Mouse (Mus musculus) MEL (cell line): Measurements from ENCODE around the gene Slc5a10. TPM values are rescaled to one million over a fixed set of nuclear protein-coding genes. Genes with fewer than 3 reads are reported as not detected.

Source experiments
- DNase-seq: peaks from one replicate; pipeline ENCODE4 v3.0.0; 2011; ENCODE audit warnings: low read depth, low spot score
- H3K27ac ChIP-seq: 2 replicates; pipeline ENCODE4 v1.5.1; 2012; ENCODE audit warnings: low read depth, mild to moderate bottlenecking, control low read depth, low read length, moderate library complexity; ENCODE audit not compliant: control insufficient read depth
- H3K27me3 ChIP-seq, 2 experiments: fragments of 150-350 bp in 1 of 2; sonication (generic) in 1 of 2; 2 replicates each; pipeline ENCODE4 v1.6.1; 2012; ENCODE audit warnings: low read length in 2 of 2, mild to moderate bottlenecking in 2 of 2, improper control_type of control experiment in 1 of 2, moderate library complexity in 1 of 2; ENCODE audit not compliant: insufficient read depth in 2 of 2, control insufficient read depth in 1 of 2
- H3K36me3 ChIP-seq, 2 experiments: 2 replicates each; pipeline ENCODE4 v1.6.1; 2012 to 2014; ENCODE audit warnings: low read length in 2 of 2, improper control_type of control experiment in 1 of 2, inconsistent platforms in 1 of 2, mild to moderate bottlenecking in 1 of 2; ENCODE audit not compliant: insufficient read depth in 2 of 2, control insufficient read depth in 1 of 2
- H3K4me1 ChIP-seq, 2 experiments: fragments of 150-350 bp in 1 of 2; sonication (generic) in 1 of 2; 2 replicates each; pipeline ENCODE4 v1.6.1; 2012; ENCODE audit warnings: low read length in 2 of 2, improper control_type of control experiment in 1 of 2, mild to moderate bottlenecking in 1 of 2; ENCODE audit not compliant: insufficient read depth in 2 of 2, control insufficient read depth in 1 of 2
- H3K4me3 ChIP-seq, 2 experiments: fragments of 150-350 bp in 1 of 2; sonication (generic) in 1 of 2; 2 replicates each; pipeline ENCODE4 v1.5.1; 2012; ENCODE audit warnings: low read depth in 2 of 2, low read length in 2 of 2, mild to moderate bottlenecking in 2 of 2, moderate library complexity in 2 of 2, control low read depth in 1 of 2, improper control_type of control experiment in 1 of 2; ENCODE audit not compliant: control insufficient read depth in 1 of 2, insufficient read depth in 1 of 2
- H3K79me2 ChIP-seq: 2 replicates; pipeline ENCODE4 v1.6.1; 2012; ENCODE audit warnings: mild to moderate bottlenecking, low read length, moderate library complexity; ENCODE audit not compliant: control insufficient read depth, poor library complexity, insufficient read depth
- H3K9ac ChIP-seq: 2 replicates; pipeline ENCODE4 v1.6.1; 2012; ENCODE audit warnings: low read depth, mild to moderate bottlenecking, control low read depth, low read length, moderate library complexity; ENCODE audit not compliant: control insufficient read depth, poor library complexity, severe bottlenecking
- H3K9me3 ChIP-seq: fragments of 150-350 bp; sonication (generic); replicated peaks from 2 replicates; pipeline ENCODE4 v1.6.1; 2012; ENCODE audit warnings: mild to moderate bottlenecking, low read length, improper control_type of control experiment, moderate library complexity; ENCODE audit not compliant: insufficient read depth
- CHD1 ChIP-seq: IDR thresholded peaks from 2 replicates; pipeline ENCODE4 v1.6.1; 2012; ENCODE audit warnings: low read depth, mild to moderate bottlenecking, inconsistent platforms, low read length, improper control_type of control experiment
- CTCF ChIP-seq, 3 experiments: IDR thresholded peaks in 2 of 3; conservative IDR thresholded peaks in 1 of 3; 2 replicates each; pipeline ENCODE4 v1.5.1; 2011 to 2012; ENCODE audit warnings: low read length in 3 of 3, low read depth in 2 of 3, mild to moderate bottlenecking in 2 of 3, improper control_type of control experiment in 1 of 3, inconsistent platforms in 1 of 3, mixed read lengths in 1 of 3, moderate library complexity in 1 of 3; ENCODE audit not compliant: control insufficient read depth in 1 of 3, insufficient read depth in 1 of 3, poor library complexity in 1 of 3, severe bottlenecking in 1 of 3
- ELF1 ChIP-seq: IDR thresholded peaks from 2 replicates; pipeline ENCODE4 v1.6.1; 2014; ENCODE audit warnings: low read depth, mild to moderate bottlenecking, inconsistent platforms, low read length, improper control_type of control experiment, moderate library complexity
- ETS1 ChIP-seq: IDR thresholded peaks from 2 replicates; pipeline ENCODE4 v1.6.1; 2012; ENCODE audit warnings: low read depth, mild to moderate bottlenecking, inconsistent platforms, low read length, improper control_type of control experiment, moderate library complexity
- GABPA ChIP-seq: IDR thresholded peaks from 2 replicates; pipeline ENCODE4 v1.6.1; 2012; ENCODE audit warnings: low read depth, mild to moderate bottlenecking, inconsistent platforms, low read length, improper control_type of control experiment, moderate library complexity
- HCFC1 ChIP-seq: IDR thresholded peaks from 2 replicates; pipeline ENCODE4 v1.6.1; 2012; ENCODE audit warnings: low read depth, mild to moderate bottlenecking, inconsistent platforms, low read length, improper control_type of control experiment, moderate library complexity
- KAT2A ChIP-seq: conservative IDR thresholded peaks from 2 replicates; pipeline ENCODE4 v1.6.1; 2012; ENCODE audit warnings: low read depth, low read length, improper control_type of control experiment, inconsistent platforms
- MAFK ChIP-seq: IDR thresholded peaks from 2 replicates; pipeline ENCODE4 v1.6.1; 2011; ENCODE audit warnings: low read depth, mild to moderate bottlenecking, low read length, improper control_type of control experiment, borderline replicate concordance
- MAZ ChIP-seq: IDR thresholded peaks from 2 replicates; pipeline ENCODE4 v1.6.1; 2012; ENCODE audit warnings: low read depth, mild to moderate bottlenecking, inconsistent platforms, low read length, improper control_type of control experiment
- MXI1 ChIP-seq: IDR thresholded peaks from 2 replicates; pipeline ENCODE4 v1.6.1; 2011; ENCODE audit warnings: mild to moderate bottlenecking, low read depth, low read length, improper control_type of control experiment
- MYB ChIP-seq: IDR thresholded peaks from 2 replicates; pipeline ENCODE4 v1.6.1; 2011; ENCODE audit warnings: mild to moderate bottlenecking, low read depth, low read length, improper control_type of control experiment
- MYC ChIP-seq: IDR thresholded peaks from 2 replicates; pipeline ENCODE4 v1.6.1; 2011; ENCODE audit warnings: low read depth, mild to moderate bottlenecking, low read length, improper control_type of control experiment, moderate library complexity
- NRF1 ChIP-seq: IDR thresholded peaks from 2 replicates; pipeline ENCODE4 v1.6.1; 2014; ENCODE audit warnings: low read depth, mild to moderate bottlenecking, inconsistent platforms, low read length, improper control_type of control experiment, moderate library complexity; ENCODE audit not compliant: poor library complexity, insufficient read depth, severe bottlenecking
- POLR2AphosphoS2 ChIP-seq: IDR thresholded peaks from 2 replicates; pipeline ENCODE4 v1.6.1; 2011; ENCODE audit warnings: low read length, improper control_type of control experiment
- POLR2AphosphoS5 ChIP-seq: IDR thresholded peaks from 2 replicates; pipeline ENCODE4 v1.6.1; 2012; ENCODE audit warnings: low read depth, borderline replicate concordance, mild to moderate bottlenecking, inconsistent platforms, low read length, moderate library complexity, mixed read lengths
- RCOR1 ChIP-seq: IDR thresholded peaks from 2 replicates; pipeline ENCODE4 v1.6.1; 2012; ENCODE audit warnings: low read depth, mild to moderate bottlenecking, inconsistent platforms, low read length, improper control_type of control experiment
- SMC3 ChIP-seq: IDR thresholded peaks from 2 replicates; pipeline ENCODE4 v1.6.1; 2011; ENCODE audit warnings: low read depth, low read length, improper control_type of control experiment
- TAL1 ChIP-seq: IDR thresholded peaks from 2 replicates; pipeline ENCODE4 v1.6.1; 2012; ENCODE audit warnings: mild to moderate bottlenecking, inconsistent platforms, low read length, moderate library complexity, mixed read lengths
- TCF12 ChIP-seq: IDR thresholded peaks from 2 replicates; pipeline ENCODE4 v1.6.1; 2014; ENCODE audit warnings: low read depth, mild to moderate bottlenecking, inconsistent platforms, low read length, improper control_type of control experiment, moderate library complexity
- USF2 ChIP-seq, 2 experiments: IDR thresholded peaks; 2 replicates each; pipeline ENCODE4 v1.6.1; 2011 to 2012; ENCODE audit warnings: improper control_type of control experiment in 2 of 2, low read length in 2 of 2, borderline replicate concordance in 1 of 2, inconsistent platforms in 1 of 2, low read depth in 1 of 2, mild to moderate bottlenecking in 1 of 2; ENCODE audit not compliant: insufficient read depth in 1 of 2
- ZKSCAN1 ChIP-seq: IDR thresholded peaks from 2 replicates; pipeline ENCODE4 v1.6.1; 2012; ENCODE audit warnings: low read depth, mild to moderate bottlenecking, inconsistent platforms, low read length, improper control_type of control experiment, moderate library complexity
- ZNF384 ChIP-seq: IDR thresholded peaks from 2 replicates; pipeline ENCODE4 v1.6.1; 2012; ENCODE audit warnings: low read depth, mild to moderate bottlenecking, inconsistent platforms, low read length, improper control_type of control experiment
- polyA plus RNA-seq, 2 experiments: library from polyadenylated mRNA; stranded (reverse) in 1 of 2; unstranded in 1 of 2; fragments of >175 nt in 1 of 2; fragments of >200 nt in 1 of 2; gene quantifications; 2 replicates each; pipeline versions ENCODE4 v1.2.1 to v1.2.4; 2012; ENCODE audit warnings: low replicate concordance in 2 of 2, low read depth in 1 of 2; ENCODE audit not compliant: insufficient read length in 2 of 2, insufficient read depth in 1 of 2, missing spikeins in 1 of 2
- total RNA-seq: library from RNA; depleted of rRNA; stranded (reverse); fragments of 300-350 nt; gene quantifications from 2 replicates; pipeline ENCODE4 v1.2.3, GENCODE M21; 2012

The Slc5a10 gene
- total and polyA plus RNA-seq, 3 experiments = 0.08 TPM; not detected in 2

DNA sequence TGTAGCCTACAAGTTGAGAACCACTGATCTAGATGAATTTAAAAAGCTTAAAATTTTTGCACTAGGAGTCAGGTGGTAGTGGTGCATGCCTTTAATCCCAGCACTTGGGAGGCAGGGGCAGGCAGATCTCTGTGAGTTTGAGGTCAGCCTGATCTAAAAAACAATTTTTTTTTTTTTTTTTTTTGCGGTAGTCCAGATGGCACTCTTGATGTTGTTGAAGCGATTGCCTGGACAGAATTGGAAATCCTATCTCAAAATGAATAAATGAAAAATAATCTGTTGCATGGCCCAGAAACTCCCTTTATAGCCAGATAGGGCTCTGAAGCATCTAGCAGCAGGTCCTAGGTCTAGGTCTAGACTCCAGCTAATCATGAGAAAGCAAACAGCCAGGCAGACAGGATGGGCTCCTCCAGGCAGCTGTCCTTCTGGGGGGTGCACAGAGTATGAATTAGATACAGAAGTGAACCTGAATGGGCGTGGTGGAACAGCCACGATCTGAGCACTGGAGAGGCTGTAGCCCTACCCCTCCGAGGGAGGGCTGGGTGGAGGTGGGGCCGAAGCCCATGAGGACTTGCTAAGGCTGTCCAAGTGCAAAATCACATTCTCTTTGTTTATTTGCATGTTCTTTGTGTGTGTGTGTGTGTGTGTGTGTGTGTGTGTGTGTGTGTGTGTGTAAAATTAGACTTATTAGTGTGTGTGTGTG is 64.3 kb downstream of the Slc5a10 start:
- Histone ChIP-seq H3K4me1 (peaks cover 0 to 8% of the 10 kb centered on the region in 2 experiments; a peak in 2 of 4 replicates), H3K4me3 (no peak overlapping the region), H3K79me2 (no peaks in the 10 kb centered on the region), H3K27ac (no peak overlapping the region), H3K9me3 (no peaks in the 10 kb centered on the region), H3K27me3 (no peaks in the 10 kb centered on the region), H3K36me3 (no peaks in the 10 kb centered on the region), H3K9ac (no peak overlapping the region)
- TF ChIP-seq TCF12 (no peak), POLR2AphosphoS5 (no peak), RCOR1 (no peak), ETS1 (no peak), MAFK (no peak), GABPA (no peak), MAZ (no peak), USF2 (IDR thresholded peaks at IDR 0.05; ENCODE audit: borderline replicate concordance in 1 of 2, insufficient read depth in 1 of 2, low read depth in 1 of 2, low read length in 2 of 2) (no peak), CHD1 (no peak), CTCF (IDR thresholded peaks at IDR 0.05 in 2 of 3, conservative IDR thresholded peaks at IDR 0.05 in 1 of 3; ENCODE audit: control insufficient read depth in 1 of 3, insufficient read depth in 1 of 3, low read depth in 2 of 3, low read length in 3 of 3, poor library complexity in 1 of 3, severe bottlenecking in 1 of 3) (no peak), SMC3 (no peak), TAL1 (no peak), MXI1 (no peak), NRF1 (no peak), ZNF384 (no peak), POLR2AphosphoS2 (no peak), MYB (no peak), ELF1 (no peak)
- DNase-seq = no peak

DNA sequence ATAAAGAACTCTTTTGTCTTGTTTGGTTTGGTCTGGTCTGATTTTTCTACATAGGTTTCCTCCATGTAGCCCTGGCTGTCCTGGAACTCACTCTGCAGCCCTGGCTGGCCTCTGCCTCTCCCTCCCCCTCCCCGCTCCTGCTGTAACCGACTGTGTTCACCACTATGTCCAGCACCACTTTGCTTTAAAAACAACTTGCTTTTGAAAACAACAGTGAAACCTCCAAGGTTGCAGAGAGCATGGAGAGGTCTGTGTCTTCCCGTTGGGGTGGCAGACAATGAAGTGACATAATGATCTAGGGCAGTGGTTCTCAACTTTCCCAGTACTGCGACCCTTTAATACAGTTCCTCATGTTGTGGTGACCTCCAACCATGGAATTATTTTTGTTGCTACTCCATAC is 65.0 kb downstream of the Slc5a10 start:
- peaks cover 0 to 8% of the 10 kb centered on the region in 2 experiments; a peak in 2 of 4 replicates for H3K4me1 ChIP-seq
- no peak overlapping the region for H3K4me3 ChIP-seq
- TF ChIP-seq KAT2A (no peak), ETS1 (no peak), NRF1 (no peak), MYC (no peak), HCFC1 (no peak), ZKSCAN1 (no peak)
- no peak for DNase-seq
- H3K27ac ChIP-seq = no peak overlapping the region
- no peaks in the 10 kb centered on the region for H3K27me3 ChIP-seq
- H3K79me2 ChIP-seq = no peaks in the 10 kb centered on the region
- H3K36me3 ChIP-seq = no peaks in the 10 kb centered on the region
- H3K9me3 ChIP-seq = no peaks in the 10 kb centered on the region
- H3K9ac ChIP-seq = no peak overlapping the region
